Mouse (Mus musculus) CH12.LX (cell line): Measurements from ENCODE around the gene Fam171a1. TPM values are rescaled to one million over a fixed set of nuclear protein-coding genes. Genes with fewer than 3 reads are reported as not detected.
A peak's percentile ranks its signal among the peaks of the same experiment; 100 is the strongest.

Experiments used
- DNase-seq: peaks from one replicate; pipeline ENCODE4 v3.0.0-alpha.2; 2013; ENCODE audit errors: extremely low read depth
- H3K27ac ChIP-seq: 2 replicates; pipeline ENCODE4 v1.5.1; 2012; ENCODE audit warnings: low read depth, mild to moderate bottlenecking, control low read depth, moderate library complexity; ENCODE audit not compliant: insufficient read depth
- H3K27me3 ChIP-seq: replicated peaks from 2 replicates; pipeline ENCODE3; 2012; ENCODE audit warnings: inconsistent platforms
- H3K36me3 ChIP-seq, 2 experiments: replicated peaks in 1 of 2; 2 replicates each; pipeline versions ENCODE3 to v1.6.1; 2012; ENCODE audit warnings: inconsistent platforms in 1 of 2, low read length in 1 of 2, mild to moderate bottlenecking in 1 of 2, mixed read lengths in 1 of 2, moderate library complexity in 1 of 2; ENCODE audit not compliant: control insufficient read depth in 1 of 2, insufficient read depth in 1 of 2
- H3K4me1 ChIP-seq, 2 experiments: 2 replicates each; pipeline ENCODE4 v1.6.1; 2012; ENCODE audit warnings: inconsistent platforms in 1 of 2, moderate library complexity in 1 of 2; ENCODE audit not compliant: insufficient read depth in 2 of 2, control insufficient read depth in 1 of 2
- H3K4me2 ChIP-seq: 2 replicates; pipeline ENCODE4 v1.6.1; 2012; ENCODE audit warnings: low read depth, mild to moderate bottlenecking, control low read depth; ENCODE audit not compliant: poor library complexity, insufficient read depth, severe bottlenecking
- H3K4me3 ChIP-seq, 3 experiments: fragments of 150-350 bp in 1 of 3; sonication (generic) in 1 of 3; replicated peaks in 1 of 3; 2 replicates each; pipeline versions ENCODE3 to v1.5.1; 2011 to 2012; ENCODE audit warnings: low read depth in 2 of 3, low read length in 2 of 3, mild to moderate bottlenecking in 2 of 3, moderate library complexity in 2 of 3, control low read depth in 1 of 3, improper control_type of control experiment in 1 of 3, inconsistent platforms in 1 of 3, mixed read lengths in 1 of 3; ENCODE audit not compliant: poor library complexity in 1 of 3
- H3K79me2 ChIP-seq: replicated peaks from 2 replicates; pipeline ENCODE4 v1.6.1; 2012; ENCODE audit warnings: mild to moderate bottlenecking, moderate library complexity; ENCODE audit not compliant: control insufficient read depth, poor library complexity, insufficient read depth, severe bottlenecking; ENCODE audit errors: extremely low read depth
- H3K9ac ChIP-seq: 2 replicates; pipeline ENCODE4 v1.6.1; 2012; ENCODE audit warnings: low read depth, mild to moderate bottlenecking, control low read depth, moderate library complexity; ENCODE audit not compliant: insufficient read depth
- H3K9me3 ChIP-seq: replicated peaks from 2 replicates; pipeline ENCODE3; 2012; ENCODE audit warnings: low read length, inconsistent platforms, mixed read lengths
- BHLHE40 ChIP-seq: IDR thresholded peaks from 2 replicates; pipeline ENCODE4 v1.6.1; 2011; ENCODE audit warnings: mild to moderate bottlenecking, low read depth, low read length, improper control_type of control experiment
- CTCF ChIP-seq, 2 experiments: IDR thresholded peaks in 1 of 2; conservative IDR thresholded peaks in 1 of 2; 2 replicates each; pipeline ENCODE4 v1.5.1; 2011 to 2012; ENCODE audit warnings: low read depth in 2 of 2, low read length in 2 of 2, improper control_type of control experiment in 1 of 2, inconsistent platforms in 1 of 2, mild to moderate bottlenecking in 1 of 2, moderate library complexity in 1 of 2
- E2F4 ChIP-seq: IDR thresholded peaks from 2 replicates; pipeline ENCODE4 v1.6.1; 2011; ENCODE audit warnings: low read depth, low read length, improper control_type of control experiment; ENCODE audit not compliant: insufficient replicate concordance
- JUN ChIP-seq: IDR thresholded peaks from 2 replicates; pipeline ENCODE4 v1.6.1; 2011; ENCODE audit warnings: low read depth, mild to moderate bottlenecking, low read length, improper control_type of control experiment, moderate library complexity; ENCODE audit not compliant: insufficient read depth
- JUND ChIP-seq: conservative IDR thresholded peaks from 2 replicates; pipeline ENCODE4 v1.6.1; 2011; ENCODE audit warnings: low read depth, low read length, improper control_type of control experiment
- MAFK ChIP-seq: IDR thresholded peaks from 2 replicates; pipeline ENCODE4 v1.6.1; 2011; ENCODE audit warnings: low read length, improper control_type of control experiment; ENCODE audit not compliant: insufficient replicate concordance
- MAZ ChIP-seq: IDR thresholded peaks from 2 replicates; pipeline ENCODE4 v1.6.1; 2012; ENCODE audit warnings: low read depth, mild to moderate bottlenecking, inconsistent platforms, low read length, improper control_type of control experiment, moderate library complexity
- MXI1 ChIP-seq: IDR thresholded peaks from 2 replicates; pipeline ENCODE4 v1.6.1; 2011; ENCODE audit warnings: mild to moderate bottlenecking, low read depth, low read length, improper control_type of control experiment
- NRF1 ChIP-seq: IDR thresholded peaks from 2 replicates; pipeline ENCODE4 v1.6.1; 2014; ENCODE audit warnings: low read depth, mild to moderate bottlenecking, inconsistent platforms, low read length, improper control_type of control experiment, moderate library complexity
- PAX5 ChIP-seq: IDR thresholded peaks from 2 replicates; pipeline ENCODE4 v1.6.1; 2012; ENCODE audit warnings: low read length, inconsistent platforms, mixed read lengths
- POLR2A ChIP-seq: IDR thresholded peaks from 2 replicates; pipeline ENCODE4 v1.6.1; 2011; ENCODE audit warnings: low read depth, mild to moderate bottlenecking, improper control_type of control experiment, low read length
- POLR2AphosphoS2 ChIP-seq: IDR thresholded peaks from 2 replicates; pipeline ENCODE4 v1.6.1; 2011; ENCODE audit warnings: low read depth, low read length, improper control_type of control experiment
- RAD21 ChIP-seq: IDR thresholded peaks from 2 replicates; pipeline ENCODE4 v1.6.1; 2011; ENCODE audit warnings: low read depth, mild to moderate bottlenecking, low read length, improper control_type of control experiment, moderate library complexity
- SMC3 ChIP-seq: IDR thresholded peaks from 2 replicates; pipeline ENCODE4 v1.6.1; 2011; ENCODE audit warnings: low read depth, low read length, improper control_type of control experiment
- TCF12 ChIP-seq: IDR thresholded peaks from 2 replicates; pipeline ENCODE4 v1.6.1; 2014; ENCODE audit warnings: low read depth, mild to moderate bottlenecking, inconsistent platforms, low read length, improper control_type of control experiment
- UBTF ChIP-seq: IDR thresholded peaks from 2 replicates; pipeline ENCODE4 v1.6.1; 2012; ENCODE audit warnings: low read depth, mild to moderate bottlenecking, inconsistent platforms, low read length, improper control_type of control experiment, moderate library complexity
- USF1 ChIP-seq: IDR thresholded peaks from 2 replicates; pipeline ENCODE4 v1.6.1; 2014; ENCODE audit warnings: low read depth, mild to moderate bottlenecking, inconsistent platforms, low read length, improper control_type of control experiment
- ZKSCAN1 ChIP-seq: IDR thresholded peaks from 2 replicates; pipeline ENCODE4 v1.6.1; 2012; ENCODE audit warnings: low read depth, inconsistent platforms, low read length, improper control_type of control experiment, borderline replicate concordance
- ZNF384 ChIP-seq: IDR thresholded peaks from 2 replicates; pipeline ENCODE4 v1.6.1; 2012; ENCODE audit warnings: low read depth, low read length, improper control_type of control experiment, inconsistent platforms
- dilution Hi-C: fragments of 300-500 bp; cut with MboI; formaldehyde crosslinking; loops from 2 replicates; pipeline ENCODE4 v1.14.3; 2020; ENCODE audit warnings: low sequenced_read_pairs; ENCODE audit not compliant: extremely low pct_unique_long_range_greater_than_20kb, extremely low pct_ligation_motif_present
- in situ Hi-C: fragments of 300-500 bp; cut with MboI; formaldehyde crosslinking; loops from 3 replicates; pipeline ENCODE4 v1.14.3; 2019; ENCODE audit warnings: low sequenced_read_pairs, low pct_ligation_motif_present, low pct_unique_long_range_greater_than_20kb, mixed read lengths
- polyA plus RNA-seq: library from polyadenylated mRNA; unstranded; fragments of >175 nt; gene quantifications from 2 replicates; pipeline ENCODE4 v1.2.1, GENCODE M21; 2012; ENCODE audit warnings: low read depth; ENCODE audit not compliant: insufficient read length
- total RNA-seq, 2 experiments: library from RNA; depleted of rRNA; stranded (reverse); fragments of 300-350 nt in 1 of 2; fragments of >200 nt in 1 of 2; gene quantifications; 2 replicates each; pipeline ENCODE4 v1.2.3; 2012 to 2014

Gene Fam171a1
- total and polyA plus RNA-seq, 3 experiments, result 0.59 to 3.2 (median 1.8) TPM

DNA sequence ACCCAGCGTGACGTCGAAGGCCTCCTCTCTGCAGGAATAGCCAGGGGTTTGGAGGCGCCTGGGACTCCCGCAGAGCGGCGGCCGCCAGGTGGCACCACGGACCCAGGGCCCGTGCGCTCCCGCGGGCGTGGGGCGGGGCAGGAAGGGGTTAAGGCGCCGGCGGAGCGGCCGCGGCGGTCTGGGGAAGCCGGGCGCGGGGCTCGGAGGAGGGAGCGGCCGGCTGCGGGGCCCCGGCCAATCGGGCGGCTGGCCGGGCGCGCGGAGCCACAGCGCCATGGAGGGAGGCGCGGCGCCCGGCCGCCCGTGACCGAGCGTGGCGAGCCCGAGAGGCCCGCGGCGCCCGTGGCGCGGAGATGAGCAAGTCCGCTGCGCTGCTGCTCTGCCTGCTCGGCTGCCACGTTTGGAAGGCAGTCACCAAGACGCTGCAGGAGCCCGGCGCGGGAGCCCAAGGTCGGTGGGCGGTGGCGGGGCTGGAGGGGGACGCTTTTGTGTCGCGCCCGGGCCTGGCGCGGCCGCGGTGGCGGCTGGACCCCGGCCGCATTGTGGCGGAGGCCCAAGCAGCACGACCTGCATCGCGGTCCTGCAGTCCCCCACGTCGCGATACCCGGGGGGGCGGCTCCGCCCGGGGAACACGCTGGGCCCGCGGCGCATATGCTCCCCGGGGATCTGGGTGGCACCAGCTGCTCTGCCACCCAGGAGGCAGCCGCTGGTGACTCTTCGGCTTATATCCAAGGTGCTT is 4.3 kb downstream of the Fam171a1 start:
- no peak overlapping the region for H3K27ac ChIP-seq
- peak overlapping the region; percentile 8; the same call in 1 of the 2 replicates for H3K9ac ChIP-seq
- dilution Hi-C loops (no loop called here), in situ Hi-C loops (no loop called here)
- no peaks in the 10 kb centered on the region for H3K79me2 ChIP-seq
- peak overlapping the region; percentile 74 for H3K4me2 ChIP-seq
- H3K27me3 ChIP-seq, result no peaks in the 10 kb centered on the region
- peak overlapping the region in 2 of 3 experiments; percentile 59 to 65 for H3K4me3 ChIP-seq
- no peaks in the 10 kb centered on the region for H3K36me3 ChIP-seq
- peak; percentile 53 for DNase-seq
- peaks cover 0 to 21% of the 10 kb centered on the region in 2 experiments; a peak in 2 of 4 replicates for H3K4me1 ChIP-seq
- H3K9me3 ChIP-seq, result peaks cover 2% of the 10 kb centered on the region
- TF ChIP-seq SMC3 (peak; percentile 66), UBTF (peak; percentile 63; the same call in 1 of the 2 replicates), MXI1 (no peak), RAD21 (peak; percentile 54), JUN (no peak), BHLHE40 (peak; percentile 34), CTCF (conservative IDR thresholded peaks at IDR 0.05 in 1 of 2, IDR thresholded peaks at IDR 0.05 in 1 of 2; ENCODE audit: low read depth in 2 of 2, low read length in 2 of 2) (peak in 1 of 2 experiments; percentile 73; a peak in 2 of 4 replicates)

DNA sequence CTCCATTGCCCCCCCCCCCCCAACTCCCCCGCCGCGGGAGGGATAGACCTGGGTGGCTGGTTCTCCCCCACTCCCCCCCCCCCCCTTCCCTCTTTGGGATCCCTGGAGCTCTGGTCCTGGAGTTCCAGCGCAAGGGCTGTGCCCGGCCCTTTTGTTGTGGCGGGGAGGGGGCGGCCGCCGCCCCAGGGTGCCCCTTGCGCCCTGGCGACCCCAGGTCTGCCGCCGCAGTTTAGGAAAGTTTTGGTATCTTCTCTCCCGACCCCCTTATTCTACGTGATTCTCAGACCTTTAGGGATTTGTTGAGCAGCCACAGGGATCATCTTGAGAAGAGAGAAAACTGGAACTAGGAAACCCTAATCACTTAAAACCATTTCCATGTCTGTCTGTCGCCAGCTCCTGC is 4.9 kb downstream of the Fam171a1 start:
- no peaks in the 10 kb centered on the region for H3K79me2 ChIP-seq
- no peak for DNase-seq
- dilution Hi-C loops, result no loop called here
- peaks cover 2% of the 10 kb centered on the region for H3K9me3 ChIP-seq
- H3K4me3 ChIP-seq, result peak overlapping the region in 2 of 3 experiments; percentile 59 to 65
- H3K4me2 ChIP-seq, result peak overlapping the region; percentile 74
- TF ChIP-seq TCF12 (no peak), NRF1 (no peak), POLR2AphosphoS2 (no peak), USF1 (no peak), E2F4 (no peak), JUND (no peak), ZKSCAN1 (no peak), UBTF (no peak), PAX5 (no peak), JUN (no peak), MAFK (no peak), POLR2A (no peak), SMC3 (no peak), ZNF384 (no peak), MAZ (no peak)
- no peaks in the 10 kb centered on the region for H3K27me3 ChIP-seq
- in situ Hi-C loops, result no loop called here
- H3K4me1 ChIP-seq, result peaks cover 0 to 15% of the 10 kb centered on the region in 2 experiments; a peak in 2 of 4 replicates
- 0 out of 2 replicates have a peak overlapping the region, but pooled peaks have one; percentile 8 for H3K9ac ChIP-seq
- H3K27ac ChIP-seq, result no peak overlapping the region
- no peaks in the 10 kb centered on the region for H3K36me3 ChIP-seq
